Mouse (Mus musculus): Measurements from ENCODE around the gene Tm9sf4. TPM values are rescaled to one million over a fixed set of nuclear protein-coding genes. Genes with fewer than 3 reads are reported as not detected.
A peak's percentile ranks its signal among the peaks of the same experiment; 100 is the strongest.

Tm9sf4 gene
- polyA plus RNA-seq, 1 experiment from 2014 or later, result 78.6 TPM

DNA sequence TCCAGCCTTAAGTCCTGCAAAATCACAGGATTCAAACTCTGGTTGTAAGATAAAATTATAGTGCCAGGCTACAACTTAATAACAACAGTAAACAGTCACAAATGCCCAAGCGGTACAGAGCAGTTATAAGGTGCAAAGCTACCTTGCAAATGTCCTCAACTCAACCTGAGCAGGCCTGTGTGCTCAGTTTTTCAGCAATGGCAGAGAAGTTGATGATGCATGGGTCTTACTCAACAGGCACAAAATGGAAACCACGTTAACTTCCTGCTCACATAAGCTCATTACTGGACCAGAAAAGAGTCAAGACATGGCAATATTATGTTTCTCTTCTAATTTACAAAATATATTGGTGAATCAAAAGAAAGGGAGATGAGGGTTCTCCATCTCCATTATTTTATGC is 61.5 kb downstream of the Tm9sf4 start:
- no peak overlapping the region for H3K9ac ChIP-seq (replicated peaks)
- H3K27me3 ChIP-seq, result no peaks in the 10 kb centered on the region
- peaks cover 17% of the 10 kb centered on the region for H3K4me1 ChIP-seq (replicated peaks)
- no peak overlapping the region for H3K4me2 ChIP-seq (replicated peaks)
- whole genome bisulfite sequencing, result 94% methylated on average over 2 of the region's 2 CpGs
- H3K4me3 ChIP-seq (replicated peaks), result no peak overlapping the region
- ATAC-seq, result no peak
- H3K36me3 ChIP-seq, result 0 out of 2 replicates have a peak, but pooled peaks cover 13% of the 10 kb centered on the region
- H3K9me3 ChIP-seq, result no peaks in the 10 kb centered on the region
- no peak overlapping the region for H3K27ac ChIP-seq

GRCm38 (mm10) chr2:153224946-153225594 is 64.0 kb downstream of the Tm9sf4 start, which contains the start of gene Tspyl3:
Gene Tspyl3 (minus strand): TSS chr2:153225441.
- peak within 1 kb of the TSS; percentile 77 for H3K27ac ChIP-seq
- H3K9ac ChIP-seq (replicated peaks), result peak within 1 kb of the TSS; percentile 75
- peak within 1 kb of the TSS; percentile 52 for H3K4me3 ChIP-seq (replicated peaks)
- 3% methylated on average over 31 of the region's 31 CpGs for WGBS
- H3K4me1 ChIP-seq (replicated peaks), result peaks cover 17% of the 10 kb centered on the region
- no peaks in the 10 kb centered on the region for H3K9me3 ChIP-seq
- peak; percentile 90 for ATAC-seq
- H3K36me3 ChIP-seq, result peaks cover 35% of the 10 kb centered on the region
- no peaks in the 10 kb centered on the region for H3K27me3 ChIP-seq
- peak within 1 kb of the TSS; percentile 63 for H3K4me2 ChIP-seq (replicated peaks)

DNA sequence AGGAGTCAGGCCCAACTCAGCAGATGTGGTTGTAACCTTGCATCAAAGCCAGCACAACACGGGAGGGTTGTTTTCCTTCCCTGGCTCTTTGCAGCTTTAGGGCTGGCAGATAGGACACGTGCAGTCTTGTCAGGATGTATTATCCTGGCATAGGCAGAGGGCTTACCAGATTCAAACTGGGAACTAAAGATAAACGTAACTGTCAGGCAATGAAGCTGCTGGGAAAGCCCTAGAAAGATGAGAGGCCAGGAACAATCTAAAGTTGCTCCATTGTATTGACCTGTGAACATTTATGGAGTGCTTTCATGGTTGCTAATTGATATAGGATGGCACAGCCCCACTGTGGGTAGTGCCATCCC is 64.5 kb downstream of the Tm9sf4 start:
- H3K27me3 ChIP-seq, result no peaks in the 10 kb centered on the region
- H3K9ac ChIP-seq (replicated peaks), result peak overlapping the region; percentile 43
- peaks cover 17% of the 10 kb centered on the region for H3K4me1 ChIP-seq (replicated peaks)
- 11% methylated on average over 3 of the region's 3 CpGs for WGBS
- peak overlapping the region; percentile 52 for H3K4me3 ChIP-seq (replicated peaks)
- peak overlapping the region; percentile 77 for H3K27ac ChIP-seq
- H3K9me3 ChIP-seq, result no peaks in the 10 kb centered on the region
- no peak for ATAC-seq
- H3K4me2 ChIP-seq (replicated peaks), result peak overlapping the region; percentile 63
- peaks cover 35% of the 10 kb centered on the region for H3K36me3 ChIP-seq

- ATAC-seq, result no peak
- WGBS, result 94% methylated on average over 4 of the region's 4 CpGs
- peaks cover 49% of the 10 kb centered on the region for H3K36me3 ChIP-seq
These were observed 66.9 kb downstream of the Tm9sf4 start for GRCm38 (mm10) chr2:153227959-153228358.

GRCm38 (mm10) chr2:153228523-153228922 is 67.4 kb downstream of the Tm9sf4 start:
- H3K36me3 ChIP-seq, result peaks cover 53% of the 10 kb centered on the region
- H3K4me1 ChIP-seq (replicated peaks), result peaks cover 17% of the 10 kb centered on the region
- no peaks in the 10 kb centered on the region for H3K27me3 ChIP-seq
- no peak overlapping the region for H3K9ac ChIP-seq (replicated peaks)
- H3K4me3 ChIP-seq (replicated peaks), result no peak overlapping the region
- no peaks in the 10 kb centered on the region for H3K9me3 ChIP-seq
- 86% methylated on average over 5 of the region's 5 CpGs for WGBS
- no peak overlapping the region for H3K4me2 ChIP-seq (replicated peaks)
- ATAC-seq, result no peak
- H3K27ac ChIP-seq, result no peak overlapping the region

More at GRCm38 (mm10) chr2:153227959-153228358, 66.9 kb downstream of the Tm9sf4 start:
- Histone ChIP-seq H3K4me3 (replicated peaks) (no peak overlapping the region), H3K27ac (no peak overlapping the region), H3K9me3 (no peaks in the 10 kb centered on the region), H3K9ac (replicated peaks) (no peak overlapping the region), H3K4me1 (replicated peaks) (peaks cover 17% of the 10 kb centered on the region), H3K4me2 (replicated peaks) (no peak overlapping the region), H3K27me3 (no peaks in the 10 kb centered on the region)

GRCm38 (mm10) chr2:153237193-153237592 is 76.1 kb downstream of the Tm9sf4 start:
- Histone ChIP-seq H3K36me3 (peaks cover 49% of the 10 kb centered on the region), H3K4me3 (replicated peaks) (no peak overlapping the region), H3K27ac (no peak overlapping the region), H3K27me3 (no peaks in the 10 kb centered on the region), H3K4me1 (replicated peaks) (peaks cover 40% of the 10 kb centered on the region), H3K4me2 (replicated peaks) (no peak overlapping the region), H3K9me3 (no peaks in the 10 kb centered on the region), H3K9ac (replicated peaks) (no peak overlapping the region)
- 80% methylated on average over 4 of the region's 4 CpGs for WGBS
- no peak for ATAC-seq

- peaks cover 44% of the 10 kb centered on the region for H3K36me3 ChIP-seq
- no peak overlapping the region for H3K4me3 ChIP-seq (replicated peaks)
- no peaks in the 10 kb centered on the region for H3K9me3 ChIP-seq
- no peak overlapping the region for H3K4me2 ChIP-seq (replicated peaks)
- H3K4me1 ChIP-seq (replicated peaks), result peaks cover 47% of the 10 kb centered on the region
- ATAC-seq, result no peak
- no peak overlapping the region for H3K27ac ChIP-seq
- 72% methylated on average over 4 of the region's 4 CpGs for WGBS
- no peak overlapping the region for H3K9ac ChIP-seq (replicated peaks)
- no peaks in the 10 kb centered on the region for H3K27me3 ChIP-seq
These were observed 76.8 kb downstream of the Tm9sf4 start for GRCm38 (mm10) chr2:153237891-153238290.

GRCm38 (mm10) chr2:153238406-153238805 is 77.3 kb downstream of the Tm9sf4 start:
- H3K36me3 ChIP-seq, result peaks cover 41% of the 10 kb centered on the region
- H3K27ac ChIP-seq, result no peak overlapping the region
- H3K4me3 ChIP-seq (replicated peaks), result no peak overlapping the region
- H3K4me2 ChIP-seq (replicated peaks), result no peak overlapping the region; the same call in 1 of the 2 replicates
- H3K4me1 ChIP-seq (replicated peaks), result peaks cover 52% of the 10 kb centered on the region
- no peaks in the 10 kb centered on the region for H3K9me3 ChIP-seq
- 61% methylated on average over 2 of the region's 2 CpGs for WGBS
- H3K9ac ChIP-seq (replicated peaks), result no peak overlapping the region
- H3K27me3 ChIP-seq, result no peaks in the 10 kb centered on the region
- ATAC-seq, result no peak

GRCm38 (mm10) chr2:153239021-153239859 is 78.1 kb downstream of the Tm9sf4 start:
- H3K4me1 ChIP-seq (replicated peaks), result peaks cover 53% of the 10 kb centered on the region
- peak overlapping the region; percentile 89 for H3K27ac ChIP-seq
- ATAC-seq, result no peak
- no peaks in the 10 kb centered on the region for H3K27me3 ChIP-seq
- H3K4me3 ChIP-seq (replicated peaks), result peak overlapping the region; percentile 97
- peak overlapping the region; percentile 99 for H3K9ac ChIP-seq (replicated peaks)
- WGBS, result 32% methylated on average over 7 of the region's 7 CpGs
- H3K36me3 ChIP-seq, result peaks cover 32% of the 10 kb centered on the region
- no peaks in the 10 kb centered on the region for H3K9me3 ChIP-seq
- H3K4me2 ChIP-seq (replicated peaks), result peak overlapping the region; percentile 94

GRCm38 (mm10) chr2:153239860-153240480 is 78.9 kb downstream of the Tm9sf4 start:
- peak overlapping the region; percentile 97 for H3K4me3 ChIP-seq (replicated peaks)
- peaks cover 25% of the 10 kb centered on the region for H3K36me3 ChIP-seq
- H3K27me3 ChIP-seq, result no peaks in the 10 kb centered on the region
- peak overlapping the region; percentile 89 for H3K27ac ChIP-seq
- 1% methylated on average over 21 of the region's 22 CpGs for WGBS
- H3K9ac ChIP-seq (replicated peaks), result peak overlapping the region; percentile 99
- H3K4me2 ChIP-seq (replicated peaks), result peak overlapping the region; percentile 94
- peaks cover 55% of the 10 kb centered on the region for H3K4me1 ChIP-seq (replicated peaks)
- no peaks in the 10 kb centered on the region for H3K9me3 ChIP-seq
- ATAC-seq, result no peak

- no peaks in the 10 kb centered on the region for H3K27me3 ChIP-seq
- peaks cover 17% of the 10 kb centered on the region for H3K36me3 ChIP-seq
- peak overlapping the region; percentile 94 for H3K4me2 ChIP-seq (replicated peaks)
- H3K27ac ChIP-seq, result peak overlapping the region; percentile 89
- peak overlapping the region; percentile 97 for H3K4me3 ChIP-seq (replicated peaks)
- peak overlapping the region; percentile 99 for H3K9ac ChIP-seq (replicated peaks)
- H3K9me3 ChIP-seq, result no peaks in the 10 kb centered on the region
- H3K4me1 ChIP-seq (replicated peaks), result peaks cover 60% of the 10 kb centered on the region
- peak; percentile 53 for ATAC-seq
- WGBS, result under 1% methylated on average over 33 of the region's 33 CpGs
These were observed 79.7 kb downstream of the Tm9sf4 start for GRCm38 (mm10) chr2:153240701-153241235.

All from midbrain, embryonic 13.5 days (tissue).